Mouse (Mus musculus): ENCODE data around the gene Tamm41. TPM values are rescaled to one million over a fixed set of nuclear protein-coding genes. Genes with fewer than 3 reads are reported as not detected.

Tamm41 gene
- polyA plus RNA-seq, 2 experiments, result 39.8 to 60.8 TPM

DNA sequence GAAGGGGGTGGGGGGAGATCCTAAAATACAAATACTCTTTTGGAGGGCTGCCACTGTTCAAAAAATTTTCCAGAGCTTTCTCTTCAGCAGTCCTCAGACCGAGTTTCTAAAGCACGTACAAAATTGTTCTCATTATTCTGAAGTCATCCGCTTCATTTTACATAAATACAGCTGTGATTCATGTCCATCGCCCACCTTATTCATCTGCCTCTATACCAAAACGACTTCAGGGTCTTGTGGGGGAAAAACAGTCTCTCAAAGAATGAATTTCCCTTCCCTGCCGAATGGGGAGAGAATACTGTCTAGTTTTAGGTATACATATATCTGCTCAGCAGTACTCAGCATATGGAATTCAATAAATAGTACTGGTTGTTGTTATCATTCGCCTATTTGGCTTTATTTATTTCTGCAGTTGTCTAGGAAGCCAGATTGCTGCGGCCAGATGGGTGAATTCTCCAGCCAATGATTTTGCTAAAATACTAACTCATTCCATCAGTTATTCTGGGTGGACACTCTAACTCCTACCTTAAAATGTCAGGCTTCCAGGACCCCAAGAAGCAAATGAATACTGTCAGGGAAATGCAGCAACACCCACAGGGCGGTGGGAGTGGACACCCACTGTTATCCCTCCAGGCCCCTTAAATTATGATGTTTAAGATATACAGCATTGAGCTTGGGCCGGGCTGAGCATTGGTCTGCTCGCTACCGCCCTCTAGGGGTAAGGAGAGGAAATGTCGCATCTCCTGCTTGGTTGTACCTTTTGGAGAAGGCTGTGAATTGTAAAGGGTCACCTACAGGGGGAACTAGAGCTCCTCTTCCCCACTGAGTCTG, 27.9 kb upstream of the Tamm41 start:
- H3K9me3 ChIP-seq (ENCODE audit: control insufficient read depth, low read length), result no peaks in the 10 kb centered on the region
- no peak for TF ChIP-seq POLR2A (IDR thresholded peaks at IDR 0.05; ENCODE audit: borderline replicate concordance, extremely low read depth, insufficient read depth, insufficient read length)
- H3K4me1 ChIP-seq (ENCODE audit: control insufficient read depth, insufficient read depth, low read length), result no peaks in the 10 kb centered on the region
- WGBS, result 41% methylated on average over 13 of the region's 13 CpGs
- DNase-seq (ENCODE audit: low spot score) (peak; percentile 6), ATAC-seq (ENCODE audit: low FRiP score, low read depth) (no peak)
- H3K36me3 ChIP-seq (ENCODE audit: control insufficient read depth, insufficient read depth, low read length), result no peaks in the 10 kb centered on the region
- no peak overlapping the region for H3K9ac ChIP-seq (ENCODE audit: low read depth, low read length, severe bottlenecking)
- H3K4me3 ChIP-seq (replicated peaks; ENCODE audit: low read length), result no peak overlapping the region
- H3K27me3 ChIP-seq (ENCODE audit: control insufficient read depth, insufficient read depth, low read length), result no peaks in the 10 kb centered on the region
- H3K4me2 ChIP-seq (replicated peaks; ENCODE audit: low read depth, low read length, severe bottlenecking), result no peak overlapping the region
- no peak overlapping the region for H3K27ac ChIP-seq (replicated peaks; ENCODE audit: low read depth, low read length)

DNA sequence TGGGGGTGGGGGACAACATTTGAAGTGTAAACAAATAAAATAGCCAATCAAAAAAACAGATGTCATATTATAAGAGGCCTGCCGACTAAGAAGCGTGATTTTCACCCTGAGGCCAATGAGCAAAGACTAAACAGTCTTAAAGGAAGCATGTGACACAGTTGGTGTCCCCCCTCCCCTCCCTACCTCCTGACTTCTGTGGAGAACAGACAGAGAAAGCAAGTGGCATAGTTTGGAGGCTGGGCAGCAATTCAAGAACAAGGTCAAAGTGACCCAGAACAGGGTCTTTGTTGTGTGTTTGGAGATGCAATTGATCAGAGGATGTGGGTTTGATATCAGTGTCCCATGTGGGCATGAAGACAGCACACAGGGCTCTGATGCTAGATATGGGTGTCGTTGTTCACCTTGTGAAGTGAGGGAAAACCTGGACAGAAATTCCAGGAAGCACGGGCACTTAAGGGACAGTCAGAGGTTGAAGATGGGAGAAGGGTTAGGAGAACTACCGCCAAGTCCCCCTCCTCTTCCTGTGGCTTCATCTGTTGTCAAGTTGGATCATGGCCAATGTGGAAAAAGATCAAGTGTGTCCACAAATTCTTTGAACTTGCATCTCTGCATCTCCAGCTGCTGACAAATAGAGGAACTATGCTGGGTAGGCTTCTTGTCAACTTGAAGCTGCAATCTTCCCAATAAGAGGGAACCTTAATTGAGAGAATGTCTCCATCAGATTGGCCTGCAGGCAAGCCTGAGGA, 25.1 kb upstream of the Tamm41 start:
- 58% methylated on average over 5 of the region's 5 CpGs for WGBS
- no peaks in the 10 kb centered on the region for H3K36me3 ChIP-seq (ENCODE audit: control insufficient read depth, insufficient read depth, low read length)
- no peaks in the 10 kb centered on the region for H3K27me3 ChIP-seq (ENCODE audit: control insufficient read depth, insufficient read depth, low read length)
- TF ChIP-seq POLR2A (IDR thresholded peaks at IDR 0.05; ENCODE audit: borderline replicate concordance, extremely low read depth, insufficient read depth, insufficient read length), result no peak
- H3K9me3 ChIP-seq (ENCODE audit: control insufficient read depth, low read length), result no peaks in the 10 kb centered on the region
- ATAC-seq (ENCODE audit: low FRiP score, low read depth) (no peak), DNase-seq (ENCODE audit: low spot score) (no peak)
- H3K4me1 ChIP-seq (ENCODE audit: control insufficient read depth, insufficient read depth, low read length), result no peaks in the 10 kb centered on the region
- no peak overlapping the region for H3K4me3 ChIP-seq (replicated peaks; ENCODE audit: low read length)
- H3K4me2 ChIP-seq (replicated peaks; ENCODE audit: low read depth, low read length, severe bottlenecking), result no peak overlapping the region
- no peak overlapping the region for H3K9ac ChIP-seq (ENCODE audit: low read depth, low read length, severe bottlenecking)
- H3K27ac ChIP-seq (replicated peaks; ENCODE audit: low read depth, low read length), result no peak overlapping the region

DNA sequence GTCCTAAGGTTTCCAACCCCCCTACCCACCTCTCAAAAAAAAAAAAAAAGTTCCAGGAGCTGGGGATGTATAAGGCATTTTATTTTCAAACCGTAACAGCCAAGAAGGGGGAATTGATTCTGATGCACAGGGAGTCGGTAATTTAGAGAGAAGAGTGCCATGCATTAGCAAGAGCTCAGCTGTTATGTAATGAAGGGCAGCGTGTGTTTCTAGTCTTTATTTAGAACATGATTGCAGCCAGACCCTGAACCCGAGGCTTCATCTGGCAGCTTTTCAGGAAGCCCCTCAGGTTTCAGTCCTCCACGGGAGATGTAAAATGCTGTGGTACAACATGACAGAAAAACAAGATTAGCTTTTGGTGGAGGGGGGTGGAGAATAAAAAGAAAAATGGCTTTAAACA, 21.6 kb upstream of the Tamm41 start:
- no peaks in the 10 kb centered on the region for H3K36me3 ChIP-seq (ENCODE audit: control insufficient read depth, insufficient read depth, low read length)
- no peak overlapping the region for H3K4me3 ChIP-seq (replicated peaks; ENCODE audit: low read length)
- H3K4me2 ChIP-seq (replicated peaks; ENCODE audit: low read depth, low read length, severe bottlenecking), result no peak overlapping the region
- DNase-seq (ENCODE audit: low spot score), result no peak
- no peaks in the 10 kb centered on the region for H3K9me3 ChIP-seq (ENCODE audit: control insufficient read depth, low read length)
- H3K27me3 ChIP-seq (ENCODE audit: control insufficient read depth, insufficient read depth, low read length), result no peaks in the 10 kb centered on the region
- no peak for ATAC-seq (ENCODE audit: low FRiP score, low read depth)
- TF ChIP-seq POLR2A (IDR thresholded peaks at IDR 0.05; ENCODE audit: borderline replicate concordance, extremely low read depth, insufficient read depth, insufficient read length), result no peak
- WGBS, result 28% methylated on average over 5 of the region's 5 CpGs
- no peak overlapping the region for H3K27ac ChIP-seq (replicated peaks; ENCODE audit: low read depth, low read length)
- H3K9ac ChIP-seq (ENCODE audit: low read depth, low read length, severe bottlenecking), result no peak overlapping the region
- no peaks in the 10 kb centered on the region for H3K4me1 ChIP-seq (ENCODE audit: control insufficient read depth, insufficient read depth, low read length)

DNA sequence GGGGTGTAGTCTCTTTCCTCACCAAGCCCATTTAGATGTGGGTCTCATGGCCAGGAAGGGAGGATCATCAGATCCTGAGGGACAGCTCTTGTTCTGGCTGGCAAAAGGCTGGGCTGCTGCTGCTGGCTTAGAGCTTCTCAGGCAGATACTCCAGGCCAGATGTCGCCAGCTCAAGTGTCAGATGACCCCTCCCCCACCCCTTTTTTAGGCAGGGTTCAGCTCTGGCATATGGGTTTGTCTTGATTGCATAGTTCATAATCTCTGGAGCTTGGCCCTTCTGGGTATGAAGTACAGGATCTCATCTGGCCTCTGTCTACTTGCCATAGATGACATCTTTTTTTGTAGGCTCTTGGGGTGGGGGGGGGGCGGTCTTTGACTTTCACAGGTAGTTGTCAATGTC, 19.0 kb upstream of the Tamm41 start:
- no peak for TF ChIP-seq POLR2A (IDR thresholded peaks at IDR 0.05; ENCODE audit: borderline replicate concordance, extremely low read depth, insufficient read depth, insufficient read length)
- no peaks in the 10 kb centered on the region for H3K36me3 ChIP-seq (ENCODE audit: control insufficient read depth, insufficient read depth, low read length)
- no peak for DNase-seq (ENCODE audit: low spot score)
- no peak for ATAC-seq (ENCODE audit: low FRiP score, low read depth)
- no peak overlapping the region for H3K9ac ChIP-seq (ENCODE audit: low read depth, low read length, severe bottlenecking)
- H3K9me3 ChIP-seq (ENCODE audit: control insufficient read depth, low read length), result no peaks in the 10 kb centered on the region
- H3K27me3 ChIP-seq (ENCODE audit: control insufficient read depth, insufficient read depth, low read length), result no peaks in the 10 kb centered on the region
- no peak overlapping the region for H3K27ac ChIP-seq (replicated peaks; ENCODE audit: low read depth, low read length)
- 18% methylated on average over 2 of the region's 2 CpGs for WGBS
- H3K4me1 ChIP-seq (ENCODE audit: control insufficient read depth, insufficient read depth, low read length), result no peaks in the 10 kb centered on the region
- no peak overlapping the region for H3K4me2 ChIP-seq (replicated peaks; ENCODE audit: low read depth, low read length, severe bottlenecking)
- no peak overlapping the region for H3K4me3 ChIP-seq (replicated peaks; ENCODE audit: low read length)

DNA sequence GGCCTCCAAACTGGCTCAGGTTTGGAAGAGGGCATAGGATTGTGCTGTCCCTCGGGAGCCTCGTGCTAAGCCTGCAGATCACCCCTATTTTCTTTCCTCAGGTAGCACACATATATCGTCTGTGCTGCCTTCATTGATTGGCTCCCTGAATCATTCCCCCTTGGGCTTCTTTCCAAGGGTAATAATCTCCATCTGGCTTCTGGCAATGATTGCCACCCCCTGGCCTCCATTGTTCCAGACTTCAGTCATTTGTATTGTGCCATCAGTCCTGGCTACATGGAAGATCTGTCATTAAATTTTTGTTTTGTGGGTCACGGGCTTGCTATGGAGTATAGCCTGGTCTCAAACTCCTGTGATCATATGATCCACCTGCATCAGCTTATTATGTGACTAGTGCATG, 17.8 kb upstream of the Tamm41 start:
- no peak overlapping the region for H3K4me3 ChIP-seq (replicated peaks; ENCODE audit: low read length)
- peaks cover 4% of the 10 kb centered on the region; the same call in 1 of the 2 replicates for H3K4me1 ChIP-seq (ENCODE audit: control insufficient read depth, insufficient read depth, low read length)
- H3K9ac ChIP-seq (ENCODE audit: low read depth, low read length, severe bottlenecking), result no peak overlapping the region
- ATAC-seq (ENCODE audit: low FRiP score, low read depth) (no peak), DNase-seq (ENCODE audit: low spot score) (no peak)
- no peak overlapping the region for H3K4me2 ChIP-seq (replicated peaks; ENCODE audit: low read depth, low read length, severe bottlenecking)
- no peaks in the 10 kb centered on the region for H3K36me3 ChIP-seq (ENCODE audit: control insufficient read depth, insufficient read depth, low read length)
- WGBS, result 55% methylated on average over 4 of the region's 4 CpGs
- no peaks in the 10 kb centered on the region for H3K9me3 ChIP-seq (ENCODE audit: control insufficient read depth, low read length)
- TF ChIP-seq POLR2A (IDR thresholded peaks at IDR 0.05; ENCODE audit: borderline replicate concordance, extremely low read depth, insufficient read depth, insufficient read length), result no peak
- H3K27ac ChIP-seq (replicated peaks; ENCODE audit: low read depth, low read length), result no peak overlapping the region
- no peaks in the 10 kb centered on the region for H3K27me3 ChIP-seq (ENCODE audit: control insufficient read depth, insufficient read depth, low read length)

Measured in limb, embryonic 14.5 days (tissue).